Mouse (Mus musculus): ENCODE data around the gene Alg3. TPM values are rescaled to one million over a fixed set of nuclear protein-coding genes. Genes with fewer than 3 reads are reported as not detected.

The Alg3 gene
- 28.4 and 28.6 TPM in 2 replicates for polyA plus RNA-seq (2015; fragmentation: Nextera tagmentation; extraction: Ambion mirVana)

- peaks cover 14% of the 10 kb centered on the region for H3K4me1 ChIP-seq (ENCODE audit: control insufficient read depth, insufficient read depth, low read length)
- peak within 1 kb of the TSS; percentile 88 for H3K9ac ChIP-seq (ENCODE audit: low read length)
- H3K4me2 ChIP-seq (ENCODE audit: low read depth, low read length), result peak within 1 kb of the TSS; percentile 100
- peaks cover 6% of the 10 kb centered on the region; the same call in 1 of the 2 replicates for H3K36me3 ChIP-seq (ENCODE audit: control insufficient read depth, insufficient read depth)
- no peaks in the 10 kb centered on the region for H3K9me3 ChIP-seq (replicated peaks; ENCODE audit: control insufficient read depth, low read length)
- 2% methylated on average over 41 of the region's 41 CpGs for WGBS
- ATAC-seq (replicated peaks; ENCODE audit: extremely low read depth, insufficient read depth, low FRiP score), result peak; percentile 96
- peak within 1 kb of the TSS; percentile 85 for H3K27ac ChIP-seq (ENCODE audit: low read length)
- H3K4me3 ChIP-seq (ENCODE audit: low read length), result peak within 1 kb of the TSS; percentile 96
- no peaks in the 10 kb centered on the region for H3K27me3 ChIP-seq (ENCODE audit: control insufficient read depth, insufficient read depth, low read length)
Measured at GRCm38 (mm10) chr16:20611357-20612227, at the start of gene Alg3, which contains the start of the genes Eef1akmt4 and Gm49333. Alg3 (minus strand) TSS chr16:20611735. Eef1akmt4 (plus strand) TSS chr16:20611593. Gm49333 (plus strand) TSS chr16:20611610.

GRCm38 (mm10) chr16:20657661-20658060 lies 46.1 kb upstream of the Alg3 start:
- Histone ChIP-seq H3K4me2 (ENCODE audit: low read depth, low read length) (no peak overlapping the region), H3K4me3 (ENCODE audit: low read length) (no peak overlapping the region), H3K27me3 (ENCODE audit: control insufficient read depth, insufficient read depth, low read length) (no peaks in the 10 kb centered on the region), H3K27ac (ENCODE audit: low read length) (no peak overlapping the region), H3K9me3 (replicated peaks; ENCODE audit: control insufficient read depth, low read length) (no peaks in the 10 kb centered on the region), H3K9ac (ENCODE audit: low read length) (no peak overlapping the region), H3K4me1 (ENCODE audit: control insufficient read depth, insufficient read depth, low read length) (peaks cover 3% of the 10 kb centered on the region), H3K36me3 (ENCODE audit: control insufficient read depth, insufficient read depth) (peaks cover 78% of the 10 kb centered on the region)
- 88% methylated on average over 4 of the region's 4 CpGs for WGBS
- ATAC-seq (replicated peaks; ENCODE audit: extremely low read depth, insufficient read depth, low FRiP score), result no peak

GRCm38 (mm10) chr16:20653315-20653714 lies 41.8 kb upstream of the Alg3 start:
- no peak overlapping the region for H3K27ac ChIP-seq (ENCODE audit: low read length)
- no peak overlapping the region for H3K4me2 ChIP-seq (ENCODE audit: low read depth, low read length)
- H3K9ac ChIP-seq (ENCODE audit: low read length), result no peak overlapping the region
- 59% methylated on average over 2 of the region's 2 CpGs for WGBS
- no peak for ATAC-seq (replicated peaks; ENCODE audit: extremely low read depth, insufficient read depth, low FRiP score)
- no peaks in the 10 kb centered on the region for H3K9me3 ChIP-seq (replicated peaks; ENCODE audit: control insufficient read depth, low read length)
- no peak overlapping the region for H3K4me3 ChIP-seq (ENCODE audit: low read length)
- H3K4me1 ChIP-seq (ENCODE audit: control insufficient read depth, insufficient read depth, low read length), result peaks cover 10% of the 10 kb centered on the region
- H3K36me3 ChIP-seq (ENCODE audit: control insufficient read depth, insufficient read depth), result peaks cover 41% of the 10 kb centered on the region
- H3K27me3 ChIP-seq (ENCODE audit: control insufficient read depth, insufficient read depth, low read length), result no peaks in the 10 kb centered on the region

DNA sequence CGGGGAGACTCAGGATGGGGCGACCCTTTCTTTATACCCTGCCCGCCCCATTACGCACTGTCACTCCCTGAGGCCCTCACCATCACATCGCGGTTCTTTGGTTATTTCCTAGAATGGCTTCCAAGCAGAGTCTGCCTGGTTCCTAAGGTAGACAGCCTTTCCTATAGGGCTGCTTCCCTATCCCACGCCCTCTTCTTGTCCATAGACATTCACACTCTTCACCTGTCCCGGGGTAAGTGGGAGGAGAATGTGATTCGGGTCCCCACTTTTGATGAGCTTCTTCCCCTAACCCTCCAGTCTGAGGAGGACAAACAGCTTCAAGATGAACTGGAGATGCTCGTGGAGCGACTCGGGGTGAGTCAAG lies 40.4 kb upstream of the Alg3 start:
- Histone ChIP-seq H3K9me3 (replicated peaks; ENCODE audit: control insufficient read depth, low read length) (no peaks in the 10 kb centered on the region), H3K4me3 (ENCODE audit: low read length) (peak overlapping the region; percentile 85), H3K27ac (ENCODE audit: low read length) (0 out of 2 replicates have a peak overlapping the region, but pooled peaks have one; percentile 11), H3K36me3 (ENCODE audit: control insufficient read depth, insufficient read depth) (peaks cover 27% of the 10 kb centered on the region), H3K9ac (ENCODE audit: low read length) (peak overlapping the region; percentile 87), H3K4me2 (ENCODE audit: low read depth, low read length) (peak overlapping the region; percentile 91), H3K27me3 (ENCODE audit: control insufficient read depth, insufficient read depth, low read length) (no peaks in the 10 kb centered on the region), H3K4me1 (ENCODE audit: control insufficient read depth, insufficient read depth, low read length) (peaks cover 10% of the 10 kb centered on the region)
- no peak; the same call in 1 of the 2 replicates for ATAC-seq (replicated peaks; ENCODE audit: extremely low read depth, insufficient read depth, low FRiP score)
- 3% methylated on average over 12 of the region's 12 CpGs for WGBS

GRCm38 (mm10) chr16:20651076-20651946 lies 39.8 kb upstream of the Alg3 start, which contains the start of gene Psmd2:
Psmd2 (plus strand) TSS chr16:20651652.
- peak within 1 kb of the TSS; percentile 91 for H3K4me2 ChIP-seq (ENCODE audit: low read depth, low read length)
- peaks cover 10% of the 10 kb centered on the region for H3K4me1 ChIP-seq (ENCODE audit: control insufficient read depth, insufficient read depth, low read length)
- peak within 1 kb of the TSS; percentile 84 for H3K27ac ChIP-seq (ENCODE audit: low read length)
- H3K9ac ChIP-seq (ENCODE audit: low read length), result peak within 1 kb of the TSS; percentile 87
- H3K4me3 ChIP-seq (ENCODE audit: low read length), result peak within 1 kb of the TSS; percentile 85
- no peaks in the 10 kb centered on the region for H3K27me3 ChIP-seq (ENCODE audit: control insufficient read depth, insufficient read depth, low read length)
- no peaks in the 10 kb centered on the region for H3K9me3 ChIP-seq (replicated peaks; ENCODE audit: control insufficient read depth, low read length)
- ATAC-seq (replicated peaks; ENCODE audit: extremely low read depth, insufficient read depth, low FRiP score), result peak; percentile 96
- H3K36me3 ChIP-seq (ENCODE audit: control insufficient read depth, insufficient read depth), result peaks cover 21% of the 10 kb centered on the region
- WGBS, result 2% methylated on average over 46 of the region's 46 CpGs

- Histone ChIP-seq H3K36me3 (ENCODE audit: control insufficient read depth, insufficient read depth) (no peaks in the 10 kb centered on the region), H3K9ac (ENCODE audit: low read length) (no peak overlapping the region), H3K4me3 (ENCODE audit: low read length) (no peak overlapping the region), H3K27me3 (ENCODE audit: control insufficient read depth, insufficient read depth, low read length) (no peaks in the 10 kb centered on the region), H3K4me1 (ENCODE audit: control insufficient read depth, insufficient read depth, low read length) (no peaks in the 10 kb centered on the region), H3K9me3 (replicated peaks; ENCODE audit: control insufficient read depth, low read length) (no peaks in the 10 kb centered on the region), H3K27ac (ENCODE audit: low read length) (no peak overlapping the region), H3K4me2 (ENCODE audit: low read depth, low read length) (no peak overlapping the region)
- 78% methylated on average over 7 of the region's 7 CpGs for WGBS
- ATAC-seq (replicated peaks; ENCODE audit: extremely low read depth, insufficient read depth, low FRiP score), result no peak
Measured at GRCm38 (mm10) chr16:20643911-20644310, 32.4 kb upstream of the Alg3 start.

GRCm38 (mm10) chr16:20642161-20642560 lies 30.6 kb upstream of the Alg3 start:
- Histone ChIP-seq H3K27me3 (ENCODE audit: control insufficient read depth, insufficient read depth, low read length) (no peaks in the 10 kb centered on the region), H3K36me3 (ENCODE audit: control insufficient read depth, insufficient read depth) (no peaks in the 10 kb centered on the region), H3K9ac (ENCODE audit: low read length) (no peak overlapping the region), H3K4me3 (ENCODE audit: low read length) (no peak overlapping the region), H3K9me3 (replicated peaks; ENCODE audit: control insufficient read depth, low read length) (no peaks in the 10 kb centered on the region), H3K27ac (ENCODE audit: low read length) (no peak overlapping the region), H3K4me1 (ENCODE audit: control insufficient read depth, insufficient read depth, low read length) (no peaks in the 10 kb centered on the region), H3K4me2 (ENCODE audit: low read depth, low read length) (no peak overlapping the region)
- 7% methylated on average over 8 of the region's 8 CpGs for WGBS
- no peak for ATAC-seq (replicated peaks; ENCODE audit: extremely low read depth, insufficient read depth, low FRiP score)

GRCm38 (mm10) chr16:20638367-20638766 lies 26.8 kb upstream of the Alg3 start:
- Histone ChIP-seq H3K4me1 (ENCODE audit: control insufficient read depth, insufficient read depth, low read length) (no peaks in the 10 kb centered on the region), H3K9me3 (replicated peaks; ENCODE audit: control insufficient read depth, low read length) (no peaks in the 10 kb centered on the region), H3K4me2 (ENCODE audit: low read depth, low read length) (no peak overlapping the region), H3K9ac (ENCODE audit: low read length) (no peak overlapping the region), H3K4me3 (ENCODE audit: low read length) (no peak overlapping the region), H3K36me3 (ENCODE audit: control insufficient read depth, insufficient read depth) (no peaks in the 10 kb centered on the region), H3K27ac (ENCODE audit: low read length) (no peak overlapping the region), H3K27me3 (ENCODE audit: control insufficient read depth, insufficient read depth, low read length) (no peaks in the 10 kb centered on the region)
- no peak for ATAC-seq (replicated peaks; ENCODE audit: extremely low read depth, insufficient read depth, low FRiP score)
- 72% methylated on average over 8 of the region's 8 CpGs for WGBS
